8 mouse cellular contexts compared by ENCODE assay signal in genomic region chr5:137741023-137741931, GRCm38 (mm10). TPM values are rescaled to one million over a fixed set of nuclear protein-coding genes. Genes with fewer than 3 reads are reported as not detected.
DNase-seq lines count a peak whose midpoint lies in the region; ATAC-seq and TF ChIP-seq lines count a peak whose summit lies in the region.

Gene Nyap1 (minus strand): TSS chr5:137741607.

- H3K9me3 ChIP-seq in limb, embryonic 14.5 days (ENCODE audit: control insufficient read depth, low read length): no peaks in the 10 kb centered on the region
- H3K9me3 ChIP-seq in midbrain, embryonic 16.5 days (replicated peaks; ENCODE audit: control insufficient read depth, low read length, poor library complexity, severe bottlenecking): no peaks in the 10 kb centered on the region

- TF ChIP-seq POLR2A in limb, embryonic 14.5 days (IDR thresholded peaks at IDR 0.05; ENCODE audit: borderline replicate concordance, extremely low read depth, insufficient read depth, insufficient read length): peak; percentile 42; the same call in 1 of the 2 replicates

- peak within 1 kb of the TSS; percentile 93 for H3K4me2 ChIP-seq in limb, embryonic 14.5 days (replicated peaks; ENCODE audit: low read depth, low read length, severe bottlenecking)
- peak within 1 kb of the TSS; percentile 86 for H3K4me2 ChIP-seq in midbrain, embryonic 16.5 days (ENCODE audit: low read length)

- peaks cover 11% of the 10 kb centered on the region for H3K36me3 ChIP-seq in limb, embryonic 14.5 days (ENCODE audit: control insufficient read depth, insufficient read depth, low read length)
- peaks cover 3% of the 10 kb centered on the region; the same call in 1 of the 2 replicates for H3K36me3 ChIP-seq in midbrain, embryonic 16.5 days (ENCODE audit: control insufficient read depth, insufficient read depth, low read length)

- 2% methylated on average over 46 of the region's 71 CpGs for WGBS in limb, embryonic 14.5 days
- under 1% methylated on average over 60 of the region's 71 CpGs for WGBS in midbrain, embryonic 16.5 days

- H3K9ac ChIP-seq in limb, embryonic 14.5 days (ENCODE audit: low read depth, low read length, severe bottlenecking): peak within 1 kb of the TSS; percentile 70
- H3K9ac ChIP-seq in midbrain, embryonic 16.5 days (ENCODE audit: low read depth, low read length): peak within 1 kb of the TSS; percentile 89

- peak; percentile 80 for DNase-seq in layer of hippocampus, adult 11-12 months (ENCODE audit: low spot score)
- no peak for DNase-seq in layer of hippocampus, adult 9-10 months (ENCODE audit: low spot score)
- peak; percentile 67 for DNase-seq in embryo, embryonic 11.5 days (ENCODE audit: low read depth, low spot score)
- peak; percentile 60 to 71 for DNase-seq in gastrocnemius, postnatal 4 days (ENCODE audit: low spot score in 2 of 2)
- DNase-seq in kidney, adult 18-20 months: peak; percentile 86
- peak; percentile 84 for DNase-seq in limb, embryonic 14.5 days (ENCODE audit: low spot score)
- DNase-seq in spleen, postnatal 14 days (ENCODE audit: low spot score in 2 of 2): peak; percentile 70 to 80

- peak within 1 kb of the TSS; percentile 26 for H3K27ac ChIP-seq in limb, embryonic 14.5 days (replicated peaks; ENCODE audit: low read depth, low read length)
- H3K27ac ChIP-seq in midbrain, embryonic 16.5 days (ENCODE audit: low read length): peak within 1 kb of the TSS; percentile 90

- H3K4me1 ChIP-seq in limb, embryonic 14.5 days (ENCODE audit: control insufficient read depth, insufficient read depth, low read length): peaks cover 13% of the 10 kb centered on the region; the same call in 1 of the 2 replicates
- peaks cover 38% of the 10 kb centered on the region for H3K4me1 ChIP-seq in midbrain, embryonic 16.5 days (ENCODE audit: control insufficient read depth, insufficient read depth, low read length)

- peak; percentile 88 for ATAC-seq in limb, embryonic 14.5 days (ENCODE audit: low FRiP score, low read depth)
- ATAC-seq in midbrain, embryonic 16.5 days: peak; percentile 85

- H3K4me3 ChIP-seq in limb, embryonic 14.5 days (replicated peaks; ENCODE audit: low read length): peak within 1 kb of the TSS; percentile 63
- H3K4me3 ChIP-seq in midbrain, embryonic 16.5 days (ENCODE audit: low read depth, low read length): peak within 1 kb of the TSS; percentile 71

- no peaks in the 10 kb centered on the region for H3K27me3 ChIP-seq in limb, embryonic 14.5 days (ENCODE audit: control insufficient read depth, insufficient read depth, low read length)
- no peaks in the 10 kb centered on the region for H3K27me3 ChIP-seq in midbrain, embryonic 16.5 days (ENCODE audit: control insufficient read depth, insufficient read depth, low read depth, low read length)

RNA-seq across cellular contexts. Expression of gene Nyap1, which starts in this region (rescaled TPM):
- total RNA-seq in gastrocnemius, postnatal 4 days (2021): 1 to 10 TPM in 1 of 2 experiments, under 1 TPM in 1; 0.73 to 1.2 TPM
- polyA plus RNA-seq in limb, embryonic 14.5 days (2012; rRNA removed): 19.7 and 25.0 TPM in 2 replicates
- polyA plus RNA-seq in limb, embryonic 14.5 days (2014; fragmentation: Nextera tagmentation; extraction: Ambion mirVana): 1.2 and 1.4 TPM in 2 replicates
- polyA plus RNA-seq in midbrain, embryonic 16.5 days (2015; fragmentation: Nextera tagmentation; extraction: Ambion mirVana): 67.2 and 67.5 TPM in 2 replicates
